Mouse (Mus musculus) stomach, embryonic 15.5 days (tissue): ENCODE results near the gene Syt11. TPM values are rescaled to one million over a fixed set of nuclear protein-coding genes. Genes with fewer than 3 reads are reported as not detected.
"Not testable (repeated sequence)": the region's sequence is repeated elsewhere in the genome, so short reads cannot be mapped to it uniquely, and the experiment has no call there.

Experiments
- ATAC-seq: fragments of 200-750 bp; cut with Nextera tagmentation; 2 replicates; pipeline ENCODE4 v1.8.0; 2017; ENCODE audit warnings: low read depth, moderate number of reproducible peaks, moderate TSS enrichment; ENCODE audit not compliant: insufficient read depth, low FRiP score
- H3K27ac ChIP-seq: fragments of 300-500 bp; sonication (generic); 2 replicates; pipeline ENCODE4 v1.5.1; 2015; ENCODE audit warnings: mild to moderate bottlenecking, inconsistent platforms
- H3K27me3 ChIP-seq: fragments of 300-500 bp; sonication (generic); replicated peaks from 2 replicates; pipeline ENCODE4 v1.6.1; 2015; ENCODE audit warnings: inconsistent platforms
- H3K36me3 ChIP-seq: fragments of 300-500 bp; sonication (generic); 2 replicates; pipeline ENCODE4 v1.6.1; 2015; ENCODE audit warnings: inconsistent platforms
- H3K4me1 ChIP-seq: fragments of 300-500 bp; sonication (generic); 2 replicates; pipeline ENCODE4 v1.6.1; 2015; ENCODE audit warnings: inconsistent platforms
- H3K4me2 ChIP-seq: fragments of 300-500 bp; sonication (generic); 2 replicates; pipeline ENCODE4 v1.6.1; 2015; ENCODE audit warnings: mild to moderate bottlenecking, inconsistent platforms
- H3K4me3 ChIP-seq: fragments of 300-500 bp; sonication (generic); replicated peaks from 2 replicates; pipeline ENCODE4 v1.5.1; 2015; ENCODE audit warnings: inconsistent platforms
- H3K9ac ChIP-seq: fragments of 300-500 bp; sonication (generic); 2 replicates; pipeline ENCODE4 v1.6.1; 2015; ENCODE audit warnings: inconsistent platforms
- H3K9me3 ChIP-seq: fragments of 300-500 bp; sonication (generic); 2 replicates; pipeline ENCODE4 v1.6.1; 2016; ENCODE audit warnings: inconsistent platforms
- WGBS: fragments of 180-500 bp; shearing (Covaris S2); methylation state at CpG from one replicate; pipeline ENCODE4 v1.1.7; 2015; 5-methylcytosine and 5-hydroxymethylcytosine counted together
- polyA plus RNA-seq: library from polyadenylated mRNA; unstranded; fragments of >200 nt; fragmentation: Nextera tagmentation; extraction: Ambion mirVana; gene quantifications from 2 replicates; pipeline ENCODE4 v1.2.1, GENCODE M21; 2015

The Syt11 gene
- polyA plus RNA-seq, 1 experiment from 2014 or later: 17.1 TPM

DNA sequence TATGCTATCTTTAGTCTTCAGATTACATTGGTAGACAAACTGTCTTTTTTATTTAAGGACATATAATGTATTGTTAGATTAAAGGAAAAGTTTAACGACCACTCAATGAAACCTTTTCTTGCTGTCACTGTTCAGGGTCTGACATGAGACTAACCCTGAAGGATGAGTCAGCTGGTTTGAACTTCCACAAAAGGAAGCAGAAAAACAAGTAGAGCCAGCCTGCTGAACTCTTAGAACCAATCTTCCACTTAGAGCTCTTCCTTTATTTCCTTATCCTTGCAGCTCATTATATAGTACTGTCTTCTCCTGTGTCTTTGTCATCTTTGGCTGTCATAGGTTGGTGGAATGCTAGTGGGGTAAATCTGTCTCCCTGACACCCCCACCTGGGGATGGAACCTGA is 57.1 kb downstream of the Syt11 start:
- no peaks in the 10 kb centered on the region for H3K27me3 ChIP-seq
- H3K9me3 ChIP-seq: no peaks in the 10 kb centered on the region
- H3K4me3 ChIP-seq: peak overlapping the region; percentile 12
- peaks cover 12% of the 10 kb centered on the region for H3K4me1 ChIP-seq
- peaks cover 6% of the 10 kb centered on the region for H3K36me3 ChIP-seq
- peak overlapping the region; percentile 29 for H3K9ac ChIP-seq
- no peak for ATAC-seq
- 10% methylated on average over 1 of the region's 1 CpGs for WGBS
- peak overlapping the region; percentile 49 for H3K27ac ChIP-seq
- peak overlapping the region; percentile 75 for H3K4me2 ChIP-seq

DNA sequence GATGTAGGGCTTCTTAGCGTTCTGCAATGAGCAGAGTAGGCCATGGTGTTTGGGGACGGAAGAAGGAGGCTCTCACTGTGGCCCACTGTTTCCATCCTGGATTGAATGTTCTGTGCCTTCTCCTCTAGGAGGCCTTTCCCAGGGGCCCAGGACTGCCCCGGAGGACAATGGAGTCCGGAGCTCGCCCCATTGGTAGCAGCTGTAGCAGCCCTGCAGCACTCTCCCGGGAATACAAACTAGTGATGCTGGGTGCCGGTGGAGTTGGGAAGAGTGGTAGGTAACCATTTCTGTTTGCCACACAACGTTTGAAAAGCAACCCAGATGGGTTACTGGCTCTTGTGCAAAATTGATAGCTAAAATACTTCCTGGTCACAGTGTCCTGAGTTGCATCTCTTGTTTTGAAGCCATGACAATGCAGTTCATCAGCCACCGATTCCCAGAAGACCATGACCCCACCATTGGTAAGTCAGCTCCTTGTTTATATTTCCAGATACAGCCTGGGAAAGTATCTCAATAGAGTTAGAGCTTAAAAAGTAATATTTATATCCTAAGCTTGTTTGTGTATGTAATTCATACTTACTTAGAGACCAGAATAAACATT is 57.7 kb downstream of the Syt11 start:
- peak; percentile 59; the same call in 1 of the 2 replicates for ATAC-seq

DNA sequence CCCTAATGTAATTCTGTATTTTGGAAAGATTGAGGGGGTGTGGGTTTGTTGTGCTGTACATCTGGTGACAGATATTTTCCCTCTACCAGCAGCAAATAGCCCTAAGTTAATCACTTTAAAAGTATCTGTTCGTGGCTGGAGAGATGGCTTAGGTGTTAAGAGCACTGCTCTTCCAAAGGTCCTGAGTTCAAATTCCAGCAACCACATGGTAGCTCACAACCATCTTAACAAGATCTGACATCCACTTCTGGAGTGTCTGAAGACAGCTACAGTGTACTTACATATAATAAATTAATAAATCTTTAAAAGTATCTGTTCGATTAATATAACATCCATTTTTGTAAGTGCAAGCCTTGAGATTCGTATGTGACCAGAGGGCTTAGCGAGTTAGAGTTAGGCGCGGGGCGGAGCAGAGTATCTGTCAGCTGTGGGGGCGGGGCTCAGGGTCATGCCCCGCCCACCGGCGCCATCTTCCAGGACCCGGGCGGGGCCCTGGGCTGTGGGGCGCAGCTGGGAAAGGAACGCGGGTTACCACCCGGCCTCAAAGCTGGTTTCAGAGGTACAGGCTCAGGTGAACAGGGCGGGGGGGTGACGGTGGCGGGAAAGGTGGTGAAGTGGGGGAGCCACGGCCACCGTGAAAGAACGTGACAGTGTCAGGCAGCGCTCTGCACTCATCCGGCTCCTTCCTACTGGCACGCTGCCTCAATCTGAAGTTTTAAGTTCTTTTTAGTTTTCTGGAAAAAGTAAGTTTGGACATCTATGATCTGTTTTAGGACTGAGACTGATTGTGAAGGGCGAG is 58.4 kb downstream of the Syt11 start, which contains the start of gene Rit1:
TSS of gene Rit1 (plus strand) at position 440 of the 799 bp plus-strand sequence.
- WGBS: 1% methylated on average over 27 of the region's 27 CpGs

More for the DNA sequence above, 57.7 kb downstream of the Syt11 start:
- Histone ChIP-seq H3K27me3 (no peaks in the 10 kb centered on the region), H3K27ac (peak overlapping the region; percentile 90), H3K9ac (peak overlapping the region; percentile 54), H3K9me3 (no peaks in the 10 kb centered on the region), H3K4me3 (peak overlapping the region; percentile 88), H3K4me1 (peaks cover 12% of the 10 kb centered on the region), H3K36me3 (peaks cover 6% of the 10 kb centered on the region), H3K4me2 (peak overlapping the region; percentile 75)
- WGBS: 2% methylated on average over 9 of the region's 9 CpGs

DNA sequence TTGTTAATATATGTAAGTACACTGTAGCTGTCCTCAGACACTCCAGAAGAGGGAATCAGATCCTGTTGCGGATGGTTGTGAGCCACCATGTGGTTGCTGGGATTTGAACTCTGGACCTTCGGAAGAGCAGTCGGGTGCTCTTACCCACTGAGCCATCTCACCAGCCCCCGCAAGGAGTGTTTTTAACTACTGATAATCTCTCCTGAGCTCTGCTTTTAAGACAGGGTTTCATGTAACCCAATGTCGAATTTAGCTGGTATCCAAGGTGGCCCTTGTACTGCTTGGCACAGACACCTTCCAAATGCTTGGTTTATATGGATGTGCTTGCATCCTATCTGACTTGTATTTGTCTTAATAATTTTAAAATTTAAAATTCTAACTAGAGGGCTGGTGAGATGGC is 59.2 kb downstream of the Syt11 start:
- not testable (repeated sequence) for H3K4me3 ChIP-seq, H3K27ac ChIP-seq, H3K27me3 ChIP-seq, H3K4me2 ChIP-seq, H3K9ac ChIP-seq, ATAC-seq, H3K9me3 ChIP-seq
- WGBS: 85% methylated on average over 5 of the region's 5 CpGs
- peaks cover 12% of the 10 kb centered on the region for H3K4me1 ChIP-seq
- H3K36me3 ChIP-seq: peaks cover 12% of the 10 kb centered on the region

More for the DNA sequence above, 58.4 kb downstream of the Syt11 start, which contains the start of gene Rit1:
- peak; percentile 91 for ATAC-seq
- Histone ChIP-seq H3K4me1 (peaks cover 12% of the 10 kb centered on the region), H3K36me3 (peaks cover 9% of the 10 kb centered on the region), H3K4me2 (peak within 1 kb of the TSS; percentile 75), H3K9me3 (no peaks in the 10 kb centered on the region), H3K9ac (peak within 1 kb of the TSS; percentile 54), H3K27ac (peak within 1 kb of the TSS; percentile 90), H3K27me3 (no peaks in the 10 kb centered on the region), H3K4me3 (peak within 1 kb of the TSS; percentile 88)

DNA sequence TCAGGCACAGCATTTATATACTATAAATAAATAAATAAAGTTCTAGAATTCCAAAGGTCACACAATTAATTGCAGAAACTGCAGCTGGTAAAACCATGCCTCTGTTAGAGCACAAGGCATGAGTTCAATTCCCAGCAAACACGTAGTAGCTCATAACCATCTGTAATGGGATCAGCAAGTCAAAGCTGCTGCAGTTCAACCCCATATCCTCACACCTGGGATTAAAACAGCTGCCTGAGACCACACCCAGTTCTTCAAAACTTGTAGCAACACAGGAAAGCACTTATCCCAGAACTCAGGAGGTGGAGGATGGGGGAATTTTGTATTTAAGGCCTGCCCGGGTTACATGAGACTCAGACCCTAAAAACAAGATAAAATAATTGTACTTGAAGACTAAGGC is 60.2 kb downstream of the Syt11 start:
- ATAC-seq: no peak
- Histone ChIP-seq H3K4me2 (no peak overlapping the region), H3K4me1 (peaks cover 12% of the 10 kb centered on the region), H3K9me3 (no peaks in the 10 kb centered on the region), H3K4me3 (no peak overlapping the region), H3K27me3 (no peaks in the 10 kb centered on the region), H3K36me3 (peaks cover 16% of the 10 kb centered on the region), H3K27ac (no peak overlapping the region), H3K9ac (no peak overlapping the region)
- 71% methylated on average over 2 of the region's 2 CpGs for WGBS

DNA sequence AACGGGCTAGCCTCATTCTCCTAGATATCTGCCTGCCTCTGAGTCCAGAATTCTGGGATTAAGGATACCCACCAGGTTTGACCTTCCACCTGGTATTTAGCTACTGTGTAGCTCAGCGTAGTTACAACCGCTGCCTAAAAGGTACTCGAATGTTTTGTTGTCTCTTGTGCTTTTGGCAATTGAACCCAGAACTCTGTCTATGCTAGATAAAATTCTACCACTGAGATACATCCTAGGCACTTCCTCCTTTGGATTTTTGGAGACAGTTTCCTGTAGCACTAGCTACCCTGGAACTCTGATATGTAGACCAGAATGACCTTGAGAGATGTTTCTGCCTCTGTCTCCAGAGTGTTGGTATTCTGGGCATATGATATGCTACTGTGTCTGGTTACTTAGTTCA is 61.3 kb downstream of the Syt11 start:
- Histone ChIP-seq H3K9me3 (no peaks in the 10 kb centered on the region), H3K27ac (peak overlapping the region; percentile 1; the same call in 1 of the 2 replicates), H3K4me2 (no peak overlapping the region), H3K4me3 (no peak overlapping the region), H3K9ac (no peak overlapping the region), H3K4me1 (peaks cover 5% of the 10 kb centered on the region), H3K36me3 (peaks cover 22% of the 10 kb centered on the region), H3K27me3 (no peaks in the 10 kb centered on the region)
- no peak for ATAC-seq
- WGBS: 93% methylated on average over 4 of the region's 4 CpGs

DNA sequence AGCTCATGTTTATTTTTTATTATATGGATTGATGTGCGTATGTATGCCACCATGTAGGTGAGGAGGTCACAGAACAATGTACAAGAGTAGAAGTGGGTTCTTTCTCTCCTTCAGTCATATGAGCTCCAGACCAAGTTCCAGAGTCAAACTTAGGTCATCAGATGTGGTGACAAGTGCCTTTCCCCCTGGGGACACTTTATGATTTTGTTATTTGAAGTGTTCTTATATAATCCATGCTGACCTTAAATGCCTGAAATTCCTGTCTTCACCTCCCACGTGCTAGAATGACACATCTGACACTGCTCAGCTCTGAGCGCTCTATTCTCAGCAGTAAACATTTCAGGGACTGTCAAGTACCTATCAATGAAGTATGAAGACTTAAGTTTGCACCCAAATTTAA is 73.7 kb downstream of the Syt11 start:
- Histone ChIP-seq H3K9me3 (no peaks in the 10 kb centered on the region), H3K4me2 (no peak overlapping the region), H3K9ac (no peak overlapping the region), H3K27me3 (no peaks in the 10 kb centered on the region), H3K36me3 (peaks cover 70% of the 10 kb centered on the region), H3K27ac (no peak overlapping the region), H3K4me1 (no peaks in the 10 kb centered on the region), H3K4me3 (no peak overlapping the region)
- WGBS: 56% methylated on average over 3 of the region's 3 CpGs
- ATAC-seq: no peak

DNA sequence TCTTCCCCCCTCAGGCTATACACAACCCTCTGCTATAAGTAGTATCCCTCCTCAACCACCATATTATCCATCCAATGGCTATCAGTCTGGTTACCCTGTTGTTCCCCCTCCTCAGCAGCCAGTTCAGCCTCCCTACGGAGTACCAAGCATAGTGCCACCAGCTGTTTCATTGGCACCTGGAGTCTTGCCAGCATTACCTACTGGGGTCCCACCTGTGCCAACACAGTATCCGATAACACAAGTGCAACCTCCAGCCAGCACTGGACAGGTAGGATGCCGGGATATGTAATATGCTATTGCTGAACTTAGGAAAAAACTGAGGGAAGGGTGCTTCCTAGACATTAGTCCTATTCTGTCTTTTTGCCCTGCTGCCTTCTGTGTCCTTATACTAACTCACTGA is 74.7 kb downstream of the Syt11 start:
- no peaks in the 10 kb centered on the region for H3K9me3 ChIP-seq
- H3K4me2 ChIP-seq: no peak overlapping the region
- H3K27ac ChIP-seq: no peak overlapping the region
- no peak for ATAC-seq
- no peak overlapping the region for H3K9ac ChIP-seq
- H3K4me1 ChIP-seq: no peaks in the 10 kb centered on the region
- peaks cover 73% of the 10 kb centered on the region for H3K36me3 ChIP-seq
- 89% methylated on average over 3 of the region's 3 CpGs for WGBS
- H3K27me3 ChIP-seq: no peaks in the 10 kb centered on the region
- H3K4me3 ChIP-seq: no peak overlapping the region

DNA sequence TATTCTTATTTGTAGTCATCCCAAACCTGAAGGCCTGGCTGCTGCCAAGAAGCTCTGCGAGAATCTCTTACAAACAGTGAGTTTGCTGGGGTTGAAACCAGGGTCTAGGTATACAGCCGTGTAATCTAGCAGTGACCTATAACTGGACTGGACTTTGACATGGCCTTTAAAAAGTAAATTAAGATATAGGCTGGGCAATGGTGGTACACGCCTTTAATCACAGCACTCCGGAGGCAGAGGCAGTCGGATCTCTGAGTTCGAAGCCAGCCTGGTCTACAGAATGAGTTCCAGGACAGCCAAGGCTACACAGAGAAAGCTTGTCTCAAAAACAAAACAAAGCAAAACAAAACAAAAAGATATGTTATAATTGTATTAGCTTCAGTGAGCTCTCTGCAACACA is 76.1 kb downstream of the Syt11 start:
- no peak for ATAC-seq
- no peaks in the 10 kb centered on the region for H3K27me3 ChIP-seq
- no peak overlapping the region for H3K27ac ChIP-seq
- H3K9me3 ChIP-seq: no peaks in the 10 kb centered on the region
- no peak overlapping the region for H3K9ac ChIP-seq
- no peak overlapping the region for H3K4me3 ChIP-seq
- WGBS: 91% methylated on average over 6 of the region's 6 CpGs
- H3K4me1 ChIP-seq: no peaks in the 10 kb centered on the region
- H3K4me2 ChIP-seq: no peak overlapping the region
- peaks cover 76% of the 10 kb centered on the region for H3K36me3 ChIP-seq

DNA sequence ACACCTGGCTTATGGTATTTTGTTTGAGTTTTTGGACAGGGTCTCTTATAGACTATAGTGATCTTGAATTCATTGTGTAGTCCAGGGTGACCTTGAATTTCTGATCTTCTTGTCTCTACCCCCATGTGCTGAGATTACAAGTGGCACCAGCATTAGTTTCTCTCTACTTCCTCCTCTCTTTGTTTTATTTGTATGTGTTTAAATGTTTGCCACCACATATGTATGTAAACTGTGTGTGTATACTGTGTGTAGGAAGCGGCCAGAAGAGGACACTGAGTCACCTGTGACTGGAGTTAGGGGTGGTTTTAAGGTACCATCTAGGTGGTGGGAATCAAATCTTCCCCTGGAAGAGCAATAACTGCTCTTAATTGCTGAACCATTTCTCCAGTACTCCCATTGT is 76.9 kb downstream of the Syt11 start:
- no peak overlapping the region for H3K4me2 ChIP-seq
- no peak overlapping the region for H3K9ac ChIP-seq
- H3K27me3 ChIP-seq: no peaks in the 10 kb centered on the region
- H3K36me3 ChIP-seq: peaks cover 81% of the 10 kb centered on the region
- no peak overlapping the region for H3K4me3 ChIP-seq
- WGBS: 85% methylated on average over 1 of the region's 1 CpGs
- no peak overlapping the region for H3K27ac ChIP-seq
- H3K9me3 ChIP-seq: no peaks in the 10 kb centered on the region
- no peak for ATAC-seq
- H3K4me1 ChIP-seq: no peaks in the 10 kb centered on the region

DNA sequence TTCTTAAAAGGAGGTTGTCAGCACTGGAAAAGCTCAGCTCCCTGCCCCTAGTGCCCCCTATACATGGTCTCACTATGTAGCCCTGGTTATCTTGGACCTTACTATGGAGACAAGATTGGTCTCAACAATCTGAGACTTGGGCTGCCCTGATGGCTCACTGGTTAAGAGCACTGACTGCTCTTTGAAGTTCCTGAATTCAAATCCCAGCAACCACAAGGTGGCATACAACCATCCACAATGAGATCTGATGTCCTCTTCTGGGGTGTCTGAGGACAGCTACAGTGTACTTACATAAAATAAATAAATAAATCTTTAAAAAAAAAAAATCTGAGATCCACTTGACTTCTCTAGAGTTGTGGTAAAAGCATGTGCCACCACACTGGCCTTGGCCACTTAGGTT is 79.4 kb downstream of the Syt11 start:
- Histone ChIP-seq H3K4me3 (no peak overlapping the region), H3K9me3 (no peaks in the 10 kb centered on the region), H3K4me1 (no peaks in the 10 kb centered on the region), H3K27me3 (no peaks in the 10 kb centered on the region), H3K36me3 (peaks cover 73% of the 10 kb centered on the region), H3K9ac (no peak overlapping the region), H3K27ac (no peak overlapping the region), H3K4me2 (no peak overlapping the region)
- no peak for ATAC-seq
